Mouse (Mus musculus): ENCODE results near the gene Tmem189.
A peak's percentile ranks its signal among the peaks of the same experiment; 100 is the strongest.
"Not testable (repeated sequence)": the region's sequence is repeated elsewhere in the genome, so short reads cannot be mapped to it uniquely, and the experiment has no call there.

The Tmem189 gene

GRCm38 (mm10) chr2:167621255-167622087 is 68.2 kb downstream of the Tmem189 start:
- no peak for DNase-seq

- DNase-seq: no peak
Observed at GRCm38 (mm10) chr2:167617472-167617871, 72.2 kb downstream of the Tmem189 start.

GRCm38 (mm10) chr2:167617034-167617433 is 72.6 kb downstream of the Tmem189 start:
- DNase-seq: no peak

DNA sequence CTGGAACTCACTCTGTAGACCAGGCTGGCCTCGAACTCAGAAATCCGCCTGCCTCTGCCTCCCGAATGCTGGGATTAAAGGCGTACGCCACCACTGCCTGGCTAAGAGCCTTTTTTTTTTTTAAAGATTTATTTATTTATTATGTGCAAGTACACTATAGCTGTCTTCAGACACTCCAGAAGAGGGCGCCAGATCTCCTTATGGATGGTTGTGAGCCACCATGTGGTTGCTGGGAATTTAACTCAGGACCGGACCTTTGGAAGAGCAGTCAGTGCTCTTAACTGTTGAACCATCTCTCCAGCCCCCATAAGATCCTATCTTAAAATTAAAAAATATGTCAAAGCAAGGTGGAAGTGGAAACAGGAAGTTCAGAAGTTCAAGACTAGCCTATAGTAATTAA is 76.3 kb downstream of the Tmem189 start:
- DNase-seq: not testable (repeated sequence)

DNA sequence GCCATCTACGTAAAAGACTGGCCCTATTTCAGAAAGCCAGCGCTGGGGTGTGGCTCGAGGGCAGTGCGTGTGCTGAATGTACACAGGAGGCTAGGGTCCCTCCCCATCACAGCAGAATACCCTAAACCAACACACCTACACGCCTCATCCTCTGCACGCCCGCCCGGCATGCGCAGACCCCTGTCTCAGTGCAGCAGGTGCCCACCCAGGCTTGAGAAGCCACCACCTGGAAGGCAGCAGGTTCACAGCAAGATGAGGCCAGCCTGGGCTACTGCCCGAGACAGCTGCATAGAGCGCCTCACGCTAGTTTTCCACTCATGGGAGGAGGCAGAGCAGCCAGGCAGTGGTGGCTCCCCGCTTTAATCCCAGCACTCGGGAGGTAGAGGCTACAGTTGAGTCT is 77.5 kb downstream of the Tmem189 start:
- DNase-seq: no peak

- no peak for DNase-seq
Observed at GRCm38 (mm10) chr2:167611287-167611686, 78.3 kb downstream of the Tmem189 start.

- DNase-seq: no peak
Observed at GRCm38 (mm10) chr2:167606745-167607123, 82.9 kb downstream of the Tmem189 start.

DNA sequence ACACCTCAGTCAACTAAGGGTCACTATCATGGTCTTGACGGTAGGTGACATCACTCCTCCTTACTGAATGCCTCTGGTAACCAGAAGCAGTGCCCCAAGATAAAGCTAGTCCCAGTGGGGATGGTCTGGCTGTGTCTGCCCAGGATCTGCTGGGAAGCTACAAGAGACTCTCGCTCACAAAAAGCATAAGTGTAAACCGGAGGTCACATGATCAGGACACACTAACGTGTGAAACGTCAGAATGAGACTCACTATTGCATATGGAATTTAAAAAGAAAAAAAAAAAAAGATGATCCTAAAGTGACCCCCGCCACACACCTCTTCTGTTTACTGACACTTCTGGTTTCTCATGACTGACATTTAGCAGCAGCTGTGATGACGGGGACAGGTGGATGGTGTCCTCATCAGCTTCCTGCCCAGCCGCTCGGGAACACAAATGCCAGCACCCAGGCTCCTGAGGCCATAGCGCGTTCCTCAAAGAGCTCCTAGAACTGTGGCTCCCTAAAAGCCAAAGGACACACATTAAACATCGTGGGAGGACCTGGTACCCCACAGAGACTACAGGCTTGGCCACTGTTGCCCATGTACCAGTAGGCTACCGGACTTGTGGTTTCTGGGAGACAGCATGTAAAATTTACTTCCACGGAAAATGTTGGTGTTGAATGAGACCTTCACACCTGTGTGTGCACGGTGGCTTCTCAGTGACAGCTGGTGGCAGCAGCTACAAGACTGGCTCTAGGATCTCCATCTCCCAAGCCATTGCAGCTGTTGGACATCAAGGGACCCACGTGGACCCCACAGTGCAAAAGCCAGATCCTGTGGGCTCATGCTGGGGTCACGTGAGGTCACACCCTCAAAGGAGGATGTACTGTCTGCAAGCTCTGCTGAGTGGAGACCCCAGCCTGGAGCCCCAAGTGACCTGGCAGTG is 83.5 kb downstream of the Tmem189 start:
- no peak for DNase-seq

DNA sequence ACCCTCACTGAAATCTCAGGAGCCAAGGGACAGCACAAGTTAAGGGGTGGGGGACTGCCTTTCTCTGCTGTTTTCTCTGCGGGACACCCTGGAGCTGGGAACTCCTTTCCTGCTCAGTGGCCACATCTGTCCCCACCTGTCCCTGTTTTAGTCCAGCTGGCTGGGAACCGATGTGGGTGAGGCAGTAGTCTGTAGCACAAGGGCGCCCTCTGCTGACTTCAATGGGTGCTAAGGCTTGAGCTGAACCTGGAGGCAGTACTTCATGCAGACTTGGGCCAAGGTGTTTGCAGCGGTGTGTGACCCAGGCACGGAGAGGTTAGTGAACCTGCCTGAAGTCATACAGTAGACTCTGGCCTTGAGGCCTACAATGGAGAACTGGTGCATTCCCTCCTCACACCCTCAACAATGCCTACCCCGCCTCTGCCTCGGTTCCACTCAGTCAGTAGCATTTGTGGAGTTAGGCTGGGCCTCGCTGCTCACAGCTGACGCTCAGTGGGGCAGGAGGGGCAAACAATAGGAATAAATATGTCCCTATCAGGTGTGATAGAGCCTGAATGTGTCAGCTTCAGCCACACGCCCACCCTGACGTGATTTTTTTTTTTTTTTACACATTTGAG is 84.3 kb downstream of the Tmem189 start:
- peak; percentile 92 to 97 for DNase-seq

DNA sequence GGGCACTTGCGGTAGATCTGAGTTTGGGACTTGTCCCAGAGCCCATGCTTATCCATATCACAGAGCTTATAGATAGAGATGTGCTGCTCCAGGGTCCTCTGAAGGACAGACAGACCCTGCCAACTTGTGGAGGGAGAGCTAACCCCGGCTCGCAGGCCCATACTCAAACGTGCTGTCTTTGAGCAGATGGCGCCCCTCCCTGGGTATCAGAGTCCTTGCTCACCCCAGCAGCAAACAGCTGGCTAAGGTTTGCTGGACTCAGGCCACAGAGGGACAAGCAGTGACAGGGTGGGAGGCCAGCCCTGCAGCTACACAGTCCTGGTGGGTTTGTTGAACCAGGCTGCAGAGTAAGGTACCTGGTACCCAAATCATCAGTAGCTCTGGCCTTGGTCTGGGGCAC is 86.6 kb downstream of the Tmem189 start:
- DNase-seq: peak in 1 of 2 experiments; percentile 42

- no peak for DNase-seq
Observed at GRCm38 (mm10) chr2:167602364-167602763, 87.3 kb downstream of the Tmem189 start.

DNA sequence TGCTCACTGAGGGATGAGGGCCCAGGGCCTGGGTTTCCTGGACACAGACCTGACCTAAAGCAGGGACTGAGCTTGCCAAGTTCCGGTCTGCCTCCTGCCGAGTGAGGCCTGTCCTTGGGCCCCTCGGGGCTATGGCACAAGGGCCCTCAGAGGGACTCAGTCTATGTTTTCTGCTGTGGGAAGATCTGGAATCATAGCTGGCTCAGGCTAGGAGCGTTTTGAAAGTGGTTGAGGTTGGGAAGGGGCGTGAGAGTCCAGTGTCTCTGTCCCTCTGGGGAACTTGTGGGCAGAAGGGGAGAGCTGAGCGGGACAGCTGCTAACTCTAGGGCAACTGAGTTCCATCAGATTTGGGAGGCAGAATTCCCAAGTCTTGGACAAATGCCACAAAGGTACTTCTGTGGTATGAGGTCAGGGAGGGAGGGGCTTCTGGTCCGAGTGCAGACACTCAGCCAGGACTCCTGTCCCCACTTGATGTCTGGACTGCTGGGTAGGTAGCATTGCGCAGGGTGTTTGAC is 89.1 kb downstream of the Tmem189 start:
- no peak for DNase-seq

DNA sequence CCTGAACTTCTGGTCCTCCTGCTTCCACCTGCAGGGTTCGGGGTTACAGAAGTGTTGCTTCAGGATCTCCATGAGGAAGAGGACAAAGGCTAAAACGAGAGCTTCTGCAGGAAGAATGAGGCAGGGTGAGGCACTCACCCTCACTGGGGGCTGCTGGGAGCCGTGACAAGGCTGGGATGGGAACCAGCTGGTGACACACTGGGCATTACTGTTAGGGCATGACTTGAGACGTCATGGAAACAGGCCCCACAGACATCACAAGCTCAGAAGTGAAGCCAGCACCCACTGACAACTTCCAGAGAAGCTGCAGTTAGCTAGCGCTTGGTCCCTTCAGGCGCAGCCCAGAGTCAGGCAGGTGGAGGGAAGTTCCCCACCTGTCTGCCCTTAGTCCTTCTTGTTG is 89.7 kb downstream of the Tmem189 start:
- DNase-seq: no peak

DNA sequence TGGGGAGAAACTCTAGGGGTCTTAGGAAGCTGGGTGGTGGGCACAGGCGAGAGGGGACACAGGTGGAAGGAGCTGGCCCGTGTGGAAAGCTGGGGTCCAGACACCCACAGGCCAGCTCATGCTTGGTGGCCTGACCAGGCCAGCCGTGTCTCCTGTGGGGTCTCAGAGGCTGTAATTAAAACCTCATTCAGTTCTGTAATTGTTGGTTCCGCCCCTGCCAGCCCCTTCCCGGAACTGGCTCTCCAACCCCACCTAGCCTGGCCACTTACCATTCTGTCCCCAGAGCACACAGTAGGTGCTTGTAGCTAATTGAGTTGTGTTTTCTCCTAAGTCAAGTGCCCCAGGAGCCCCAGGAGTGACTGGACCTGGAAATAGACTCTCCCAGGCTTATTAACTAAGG is 90.4 kb downstream of the Tmem189 start:
- DNase-seq: no peak

DNA sequence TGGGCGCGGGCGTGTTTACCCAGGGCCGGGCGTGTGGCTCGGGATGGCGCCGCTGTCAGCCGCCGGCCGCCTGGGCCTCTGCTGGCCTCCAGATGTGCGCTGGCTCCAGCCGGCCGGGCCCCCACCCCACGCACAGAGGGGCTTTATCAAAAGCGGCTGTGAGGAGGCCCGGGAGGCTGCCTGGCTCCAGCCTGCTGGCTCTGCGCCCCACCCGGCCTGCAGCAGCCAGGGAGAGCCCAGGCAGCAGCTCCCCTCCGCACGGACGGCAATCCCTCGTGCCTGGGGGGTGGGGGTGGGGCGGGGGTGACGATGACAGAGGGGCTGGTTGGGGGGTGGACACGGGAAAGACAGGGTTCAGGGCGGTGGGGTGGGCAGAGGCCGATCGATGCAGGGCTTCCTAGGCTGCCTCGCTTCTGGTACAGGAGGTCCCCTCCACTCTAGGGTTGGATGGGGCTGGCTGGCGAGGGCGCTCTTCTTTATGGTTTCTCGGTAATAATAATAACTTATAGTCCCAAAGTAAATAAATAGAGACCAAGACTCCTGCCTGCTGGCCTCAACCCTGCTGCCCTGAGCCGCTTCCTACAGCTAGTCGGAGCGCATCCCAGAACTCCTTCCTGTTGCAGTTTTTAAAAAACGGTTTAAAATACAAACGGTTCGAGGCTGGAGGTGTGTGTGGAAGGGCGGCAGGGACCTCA is 92.0 kb downstream of the Tmem189 start:
- no peak for DNase-seq

- DNase-seq: no peak
Observed at GRCm38 (mm10) chr2:167596726-167597491, 92.7 kb downstream of the Tmem189 start.

DNA sequence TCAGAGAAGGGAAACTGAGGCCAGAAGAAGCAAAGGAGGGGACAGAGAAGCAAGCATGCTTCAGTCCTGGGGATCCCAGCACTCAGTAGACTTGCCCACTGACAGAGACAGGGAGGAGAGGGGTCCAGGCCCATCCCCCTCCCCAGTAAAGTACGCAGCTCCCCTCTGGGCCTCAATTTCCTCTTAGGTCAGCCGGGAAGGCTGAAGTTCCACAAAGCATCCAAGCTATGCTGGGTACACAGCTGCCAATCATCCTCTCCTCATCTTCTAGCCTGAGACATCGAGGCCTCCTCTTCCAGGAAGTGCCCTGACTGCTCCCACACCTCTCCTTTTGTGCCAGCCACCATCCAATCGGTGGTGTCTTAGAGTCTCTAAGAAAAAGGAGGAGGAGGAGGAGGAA is 93.4 kb downstream of the Tmem189 start:
- no peak for DNase-seq

- peak in 1 of 2 experiments; percentile 69 for DNase-seq
Observed at GRCm38 (mm10) chr2:167595761-167596171, 93.9 kb downstream of the Tmem189 start.

DNA sequence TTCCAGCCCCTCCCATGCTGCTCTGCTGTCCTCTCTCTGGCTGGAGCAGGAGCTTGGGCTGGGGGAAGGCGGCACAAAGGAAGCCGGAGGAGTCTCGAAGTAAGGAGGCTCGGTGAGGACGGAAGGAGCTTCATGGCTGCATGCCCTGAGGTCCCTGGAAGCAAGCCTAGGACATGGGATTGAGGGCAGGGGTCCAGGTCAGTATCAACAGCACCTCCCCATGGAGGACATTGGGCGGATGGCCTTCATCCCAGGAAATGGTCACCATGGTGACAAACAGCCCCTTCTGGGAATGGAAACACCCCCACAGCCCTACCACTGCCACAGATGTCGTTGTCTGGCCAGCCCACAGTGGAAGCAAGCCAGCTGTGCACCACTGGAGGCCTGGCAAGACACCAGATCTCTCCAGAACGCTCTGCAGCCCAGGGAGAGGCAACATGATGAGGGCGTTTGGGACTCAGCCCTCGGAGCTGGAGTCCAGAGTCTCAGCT is 95.1 kb downstream of the Tmem189 start:
- DNase-seq: peak; percentile 90 to 92

- no peak for DNase-seq
Observed at GRCm38 (mm10) chr2:167593551-167594250, 95.9 kb downstream of the Tmem189 start.
